ENCODE assay signal across 26 mouse cellular contexts in the genomic region with DNA sequence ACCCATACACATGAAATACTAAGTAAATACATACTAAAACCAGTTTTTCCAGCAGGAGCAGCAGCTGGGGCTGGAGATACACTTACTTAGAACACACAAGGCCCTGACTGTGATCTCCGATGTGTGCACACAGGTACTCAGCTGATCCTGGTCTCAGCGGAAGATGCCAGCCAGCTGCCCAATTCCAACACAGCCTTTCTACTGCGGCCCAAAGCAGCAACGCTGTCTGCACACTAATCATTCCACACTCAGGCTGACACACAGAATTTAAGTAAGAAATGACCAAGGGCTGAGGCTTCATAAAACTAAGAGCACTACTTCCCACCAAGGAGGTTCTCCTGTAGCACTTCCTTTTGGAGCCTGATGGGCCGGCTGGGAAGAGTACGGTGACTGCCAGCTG. TPM values are rescaled to one million over a fixed set of nuclear protein-coding genes. Genes with fewer than 3 reads are reported as not detected.
DNase-seq lines count a peak whose midpoint lies in the region; ATAC-seq and TF ChIP-seq lines count a peak whose summit lies in the region.
"Had no signal": no experiment of that assay in that cellular context is flagged by ENCODE, and none has a peak within 500 bp of the region (broad histone marks: within the 10 kb centered on the region; RNA-seq: fewer than 3 reads in every experiment).

No protein-coding gene starts in this region.

- H3K4me3 ChIP-seq in lung, embryonic 14.5 days (ENCODE audit: low read depth, low read length) = no peak overlapping the region
- H3K4me3 ChIP-seq in midbrain, embryonic 11.5 days (ENCODE audit: low read depth, low read length) = no peak overlapping the region
- H3K4me3 ChIP-seq in midbrain, embryonic 13.5 days (replicated peaks) = no peak overlapping the region
- H3K4me3 ChIP-seq: embryonic facial prominence, embryonic 10.5 days; embryonic facial prominence, embryonic 12.5 days; forebrain, embryonic 13.5 days; forebrain, embryonic 15.5 days had no signal

- H3K4me2 ChIP-seq in lung, embryonic 14.5 days = no peak overlapping the region
- no peak overlapping the region for H3K4me2 ChIP-seq in midbrain, embryonic 11.5 days
- no peak overlapping the region for H3K4me2 ChIP-seq in midbrain, embryonic 13.5 days (replicated peaks)
- H3K4me2 ChIP-seq: embryonic facial prominence, embryonic 12.5 days; forebrain, embryonic 13.5 days; forebrain, embryonic 15.5 days had no signal

- H3K4me1 ChIP-seq in lung, embryonic 14.5 days (ENCODE audit: insufficient read depth) = no peaks in the 10 kb centered on the region
- H3K4me1 ChIP-seq in midbrain, embryonic 11.5 days (ENCODE audit: control insufficient read depth, insufficient read depth, low read length) = peaks cover 8% of the 10 kb centered on the region
- H3K4me1 ChIP-seq in midbrain, embryonic 13.5 days (replicated peaks) = peaks cover 9% of the 10 kb centered on the region

- ATAC-seq in lung, embryonic 14.5 days (ENCODE audit: insufficient read depth) = no peak
- no peak for ATAC-seq in midbrain, embryonic 11.5 days (ENCODE audit: low FRiP score)
- ATAC-seq in midbrain, embryonic 13.5 days = no peak
- ATAC-seq: activated CD4-positive, CD25-positive, alpha-beta regulatory T cell, adult 4 months; CD4-positive, CD25-positive, alpha-beta regulatory T cell, adult 4 months; forebrain, embryonic 13.5 days; forebrain, embryonic 15.5 days; Patski had no signal

- no peak overlapping the region for H3K9ac ChIP-seq in lung, embryonic 14.5 days
- no peak overlapping the region for H3K9ac ChIP-seq in midbrain, embryonic 11.5 days (ENCODE audit: low read length)
- no peak overlapping the region for H3K9ac ChIP-seq in midbrain, embryonic 13.5 days (replicated peaks)
- H3K9ac ChIP-seq: embryonic facial prominence, embryonic 12.5 days; forebrain, embryonic 13.5 days; forebrain, embryonic 15.5 days had no signal

- no peaks in the 10 kb centered on the region for H3K9me3 ChIP-seq in lung, embryonic 14.5 days (ENCODE audit: low read depth, low read length)
- H3K9me3 ChIP-seq in midbrain, embryonic 11.5 days (ENCODE audit: control insufficient read depth, low read length) = no peaks in the 10 kb centered on the region
- H3K9me3 ChIP-seq in midbrain, embryonic 13.5 days = no peaks in the 10 kb centered on the region
- H3K9me3 ChIP-seq: embryonic facial prominence, embryonic 10.5 days; embryonic facial prominence, embryonic 12.5 days; forebrain, embryonic 13.5 days; forebrain, embryonic 15.5 days; G1E had no signal

- H3K36me3 ChIP-seq in lung, embryonic 14.5 days (ENCODE audit: insufficient read depth) = 0 out of 2 replicates have a peak, but pooled peaks cover 10% of the 10 kb centered on the region
- H3K36me3 ChIP-seq in midbrain, embryonic 11.5 days (ENCODE audit: control insufficient read depth, insufficient read depth, low read length) = no peaks in the 10 kb centered on the region; the same call in none of the 2 replicates
- peaks cover 46% of the 10 kb centered on the region for H3K36me3 ChIP-seq in midbrain, embryonic 13.5 days

- peak; percentile 80 for DNase-seq in heart, adult 11 months
- DNase-seq in heart, postnatal 10 days = no peak
- no peak for DNase-seq in lung, embryonic 14.5 days
- DNase-seq in lung, adult 18-20 months = no peak
- DNase-seq in midbrain, embryonic 11.5 days (ENCODE audit: low spot score, missing footprints) = peak; percentile 69
- DNase-seq: adrenal gland, adult 8-10 months; adrenal gland, postnatal 14 days; adrenal gland, postnatal 36 days; B cell, adult 2 months; cerebellum, adult 11-12 months; cerebellum, adult 2 months; cerebellum, adult 9-10 months; cerebellum, postnatal 10 days; cerebellum, postnatal 25 days had no signal

- intact Hi-C loops in heart, postnatal 10 days (cut with DNase I) = no loop called here

- H3K27ac ChIP-seq in lung, embryonic 14.5 days (ENCODE audit: low read depth) = 0 out of 2 replicates have a peak overlapping the region, but pooled peaks have one; percentile 6
- no peak overlapping the region for H3K27ac ChIP-seq in midbrain, embryonic 11.5 days (ENCODE audit: low read depth, low read length)
- no peak overlapping the region for H3K27ac ChIP-seq in midbrain, embryonic 13.5 days

- TF ChIP-seq CTCF in lung, embryonic 14.5 days (IDR thresholded peaks at IDR 0.05; ENCODE audit: low read depth) = no peak

- WGBS in lung, embryonic 14.5 days = 89% methylated on average over 6 of the region's 6 CpGs
- WGBS in midbrain, embryonic 11.5 days = 96% methylated on average over 6 of the region's 6 CpGs
- 95% methylated on average over 6 of the region's 6 CpGs for WGBS in midbrain, embryonic 13.5 days

- no peaks in the 10 kb centered on the region for H3K27me3 ChIP-seq in lung, embryonic 14.5 days (ENCODE audit: insufficient read depth, low read length)
- H3K27me3 ChIP-seq in midbrain, embryonic 11.5 days (ENCODE audit: control insufficient read depth, insufficient read depth, low read length) = no peaks in the 10 kb centered on the region
- no peaks in the 10 kb centered on the region for H3K27me3 ChIP-seq in midbrain, embryonic 13.5 days
- H3K27me3 ChIP-seq: CH12.LX; embryonic facial prominence, embryonic 12.5 days; forebrain, embryonic 13.5 days; forebrain, embryonic 15.5 days; Patski had no signal

RNA-seq across cellular contexts. Expression of gene Pnldc1, which starts 7.7 kb away (rescaled TPM):
- 1 to 10 TPM; 1.3 to 1.5 TPM for total RNA-seq in heart, postnatal 10 days (2021)
- 1.4 and 2.0 TPM in 2 replicates for polyA plus RNA-seq in lung, embryonic 14.5 days (2014; fragmentation: Nextera tagmentation; extraction: Ambion mirVana)
- 1.1 and 1.2 TPM in 2 replicates for polyA plus RNA-seq in midbrain, embryonic 11.5 days (2014; fragmentation: Nextera tagmentation; extraction: Ambion mirVana)
- polyA plus RNA-seq in midbrain, embryonic 13.5 days (2015; fragmentation: Nextera tagmentation; extraction: Ambion mirVana) = 1.5 and 2.0 TPM in 2 replicates
- polyA plus RNA-seq: G1E had no signal

RNA-seq across cellular contexts. Expression of gene Tcp1, which starts 13.2 kb away (rescaled TPM):
- 100 to 1,000 TPM; 226 to 233 TPM for total RNA-seq in heart, postnatal 10 days (2021)
- 469 and 508 TPM in 2 replicates for polyA plus RNA-seq in lung, embryonic 14.5 days (2014; fragmentation: Nextera tagmentation; extraction: Ambion mirVana)
- polyA plus RNA-seq in midbrain, embryonic 11.5 days (2014; fragmentation: Nextera tagmentation; extraction: Ambion mirVana) = 542 and 583 TPM in 2 replicates
- 403 and 435 TPM in 2 replicates for polyA plus RNA-seq in midbrain, embryonic 13.5 days (2015; fragmentation: Nextera tagmentation; extraction: Ambion mirVana)

RNA-seq across cellular contexts. Expression of gene Mrpl18, which starts 13.9 kb away (rescaled TPM):
- total RNA-seq in heart, postnatal 10 days (2021) = 100 to 1,000 TPM; 159 to 170 TPM
- polyA plus RNA-seq in lung, embryonic 14.5 days (2014; fragmentation: Nextera tagmentation; extraction: Ambion mirVana) = 150 and 151 TPM in 2 replicates
- polyA plus RNA-seq in midbrain, embryonic 11.5 days (2014; fragmentation: Nextera tagmentation; extraction: Ambion mirVana) = 172 and 176 TPM in 2 replicates
- polyA plus RNA-seq in midbrain, embryonic 13.5 days (2015; fragmentation: Nextera tagmentation; extraction: Ambion mirVana) = 138 and 145 TPM in 2 replicates

RNA-seq across cellular contexts. Expression of gene Mrgprh, which starts 26.5 kb away (rescaled TPM):
- total RNA-seq in heart, postnatal 10 days (2021) = 1 to 10 TPM; 1.9 to 2.1 TPM
- polyA plus RNA-seq in lung, embryonic 14.5 days (2014; fragmentation: Nextera tagmentation; extraction: Ambion mirVana) = 0.09 TPM in 1 of 2 replicates, not detected in the other
- not detected in 2 replicates for polyA plus RNA-seq in midbrain, embryonic 11.5 days (2014; fragmentation: Nextera tagmentation; extraction: Ambion mirVana)
- polyA plus RNA-seq in midbrain, embryonic 13.5 days (2015; fragmentation: Nextera tagmentation; extraction: Ambion mirVana) = not detected in 2 replicates
- total RNA-seq: CH12.LX had no signal
- polyA plus RNA-seq: activated CD4-positive, CD25-positive, alpha-beta regulatory T cell, adult 4 months; CD4-positive, CD25-positive, alpha-beta regulatory T cell, adult 4 months; embryonic facial prominence, embryonic 10.5 days; forebrain, embryonic 11.5 days; forebrain, embryonic 13.5 days; forebrain, embryonic 15.5 days; G1E; Patski had no signal

RNA-seq across cellular contexts. Expression of gene Mas1, which starts 34.3 kb away (rescaled TPM):
- under 1 TPM; 0.22 to 0.50 TPM for total RNA-seq in heart, postnatal 10 days (2021)
- 0.67 and 0.97 TPM in 2 replicates for polyA plus RNA-seq in lung, embryonic 14.5 days (2014; fragmentation: Nextera tagmentation; extraction: Ambion mirVana)
- polyA plus RNA-seq in midbrain, embryonic 11.5 days (2014; fragmentation: Nextera tagmentation; extraction: Ambion mirVana) = not detected in 2 replicates
- not detected in 2 replicates for polyA plus RNA-seq in midbrain, embryonic 13.5 days (2015; fragmentation: Nextera tagmentation; extraction: Ambion mirVana)
- total RNA-seq: adrenal gland, adult 18-20 months; adrenal gland, postnatal 14 days; adrenal gland, postnatal 36 days; CH12.LX; G1E had no signal
- polyA plus RNA-seq: forebrain, embryonic 13.5 days; G1E; Patski had no signal

Comparison
In these comparisons a context has a peak if more than half of its experiments do, and no peak if none do; other contexts are left out.
1. DNase-seq: peak in heart, adult 11 months (single experiment) and midbrain, embryonic 11.5 days (single experiment); none in heart, postnatal 10 days (0 of 2), lung, embryonic 14.5 days (single experiment) and lung, adult 18-20 months (0 of 2).